Mouse (Mus musculus): ENCODE measurements around the gene 9530053A07Rik. TPM values are rescaled to one million over a fixed set of nuclear protein-coding genes. Genes with fewer than 3 reads are reported as not detected.

9530053A07Rik gene
- polyA plus RNA-seq, 2 experiments, result not detected

DNA sequence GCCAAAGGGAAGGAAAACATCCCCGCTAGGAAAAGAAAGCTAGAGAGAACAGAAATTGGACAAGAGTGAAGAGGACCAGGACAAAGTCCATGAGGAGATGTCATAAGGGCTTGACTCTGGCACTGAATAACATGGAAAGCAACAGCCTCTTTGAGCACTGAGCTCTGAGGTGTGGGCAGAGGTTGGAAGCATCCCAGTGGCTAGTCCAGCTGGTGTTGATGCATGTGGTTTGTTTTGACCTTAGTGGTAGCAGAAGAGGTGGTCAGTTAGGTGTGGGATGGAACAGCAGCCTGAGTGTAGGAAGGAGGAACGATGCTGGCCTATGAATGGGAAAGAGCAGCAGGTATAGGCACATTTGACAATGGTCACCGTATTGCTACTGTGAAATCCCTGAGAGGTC lies 62.2 kb downstream of the 9530053A07Rik start:
- Histone ChIP-seq H3K27ac (no peak overlapping the region), H3K9me3 (ENCODE audit: control insufficient read depth, low read length) (no peaks in the 10 kb centered on the region), H3K4me1 (replicated peaks; ENCODE audit: control insufficient read depth in 2 of 2, insufficient read depth in 2 of 2, low read length in 1 of 2) (no peaks in the 10 kb centered on the region), H3K4me2 (ENCODE audit: low read depth) (no peak overlapping the region), H3K36me3 (replicated peaks; ENCODE audit: control insufficient read depth, insufficient read depth, low read depth) (peaks cover 7% of the 10 kb centered on the region), H3K27me3 (ENCODE audit: control insufficient read depth, insufficient read depth, low read length) (no peaks in the 10 kb centered on the region), H3K9ac (replicated peaks) (no peak overlapping the region), H3K4me3 (ENCODE audit: insufficient read depth in 1 of 2, low read depth in 2 of 2, low read length in 2 of 2) (no peak overlapping the region)
- no peak for TF ChIP-seq EP300 (IDR thresholded peaks at IDR 0.05; ENCODE audit: low read depth)
- no peak for TF ChIP-seq CTCF (IDR thresholded peaks at IDR 0.05; ENCODE audit: low read depth)
- WGBS (ENCODE audit: insufficient replicate concordance), result 76% methylated on average over 3 of the region's 3 CpGs
- DNase-seq (ENCODE audit: low read depth in 3 of 3, low spot score in 3 of 3), result no peak
- ATAC-seq (ENCODE audit: insufficient read depth), result no peak

DNA sequence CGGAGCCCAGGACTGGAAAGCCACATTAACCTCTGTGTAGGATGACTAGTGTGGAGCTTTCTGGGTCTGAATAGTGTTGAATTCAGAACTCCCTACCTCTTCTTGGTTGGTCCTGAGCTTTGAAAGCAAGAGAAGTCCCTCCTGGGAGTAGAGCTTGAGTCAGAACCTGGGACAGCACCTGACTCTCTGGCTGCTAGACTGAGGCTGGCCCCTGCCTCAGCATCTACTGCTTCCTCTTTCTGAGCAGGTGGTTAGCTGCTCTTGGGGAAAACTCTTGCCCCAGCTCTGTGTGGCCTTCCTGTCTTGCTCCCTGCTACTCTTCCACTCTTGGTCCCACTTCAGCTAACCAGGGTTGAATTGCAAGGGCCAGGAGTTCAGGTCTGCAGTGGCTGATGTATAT lies 62.6 kb downstream of the 9530053A07Rik start:
- DNase-seq (ENCODE audit: low read depth in 3 of 3, low spot score in 3 of 3) (no peak), ATAC-seq (ENCODE audit: insufficient read depth) (no peak)
- Histone ChIP-seq H3K9me3 (ENCODE audit: control insufficient read depth, low read length) (no peaks in the 10 kb centered on the region), H3K4me3 (ENCODE audit: insufficient read depth in 1 of 2, low read depth in 2 of 2, low read length in 2 of 2) (no peak overlapping the region), H3K27me3 (ENCODE audit: control insufficient read depth, insufficient read depth, low read length) (no peaks in the 10 kb centered on the region), H3K9ac (replicated peaks) (no peak overlapping the region), H3K36me3 (replicated peaks; ENCODE audit: control insufficient read depth, insufficient read depth, low read depth) (peaks cover 3% of the 10 kb centered on the region; the same call in 1 of the 2 replicates), H3K4me2 (ENCODE audit: low read depth) (no peak overlapping the region), H3K27ac (no peak overlapping the region), H3K4me1 (replicated peaks; ENCODE audit: control insufficient read depth in 2 of 2, insufficient read depth in 2 of 2, low read length in 1 of 2) (no peaks in the 10 kb centered on the region)
- TF ChIP-seq EP300 (IDR thresholded peaks at IDR 0.05; ENCODE audit: low read depth), result no peak
- TF ChIP-seq CTCF (IDR thresholded peaks at IDR 0.05; ENCODE audit: low read depth), result no peak
- 91% methylated on average over 1 of the region's 1 CpGs for WGBS (ENCODE audit: insufficient replicate concordance)

- TF ChIP-seq CTCF (IDR thresholded peaks at IDR 0.05; ENCODE audit: low read depth) (no peak), EP300 (IDR thresholded peaks at IDR 0.05; ENCODE audit: low read depth) (no peak)
These were observed 66.3 kb downstream of the 9530053A07Rik start for GRCm38 (mm10) chr7:28195414-28196098.

DNA sequence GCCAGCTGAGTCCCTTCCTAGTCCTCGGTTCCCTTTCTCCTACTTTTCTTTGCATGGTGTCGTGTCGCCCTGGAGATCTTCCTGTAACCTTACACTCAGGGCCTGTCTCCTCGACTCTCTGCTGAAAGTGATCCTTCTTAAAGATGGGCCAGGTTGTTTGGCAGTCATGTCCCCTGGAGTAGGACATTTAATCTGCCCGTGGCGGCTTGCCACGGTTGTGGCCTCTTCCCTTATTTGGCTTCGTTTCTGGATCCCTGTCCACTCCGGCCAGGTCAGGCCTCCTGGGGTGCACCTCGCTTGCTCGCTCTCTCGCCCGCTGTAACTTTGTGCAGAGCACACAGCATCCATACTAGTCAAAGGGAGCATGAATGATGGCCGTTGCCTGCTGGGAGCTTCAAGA lies 67.3 kb downstream of the 9530053A07Rik start:
- ATAC-seq (ENCODE audit: insufficient read depth) (no peak), DNase-seq (ENCODE audit: low read depth in 3 of 3, low spot score in 3 of 3) (no peak)
- Histone ChIP-seq H3K27me3 (ENCODE audit: control insufficient read depth, insufficient read depth, low read length) (no peaks in the 10 kb centered on the region), H3K9me3 (ENCODE audit: control insufficient read depth, low read length) (no peaks in the 10 kb centered on the region), H3K4me1 (replicated peaks; ENCODE audit: control insufficient read depth in 2 of 2, insufficient read depth in 2 of 2, low read length in 1 of 2) (no peaks in the 10 kb centered on the region), H3K4me3 (ENCODE audit: insufficient read depth in 1 of 2, low read depth in 2 of 2, low read length in 2 of 2) (no peak overlapping the region), H3K36me3 (replicated peaks; ENCODE audit: control insufficient read depth, insufficient read depth, low read depth) (no peaks in the 10 kb centered on the region), H3K27ac (no peak overlapping the region), H3K4me2 (ENCODE audit: low read depth) (no peak overlapping the region), H3K9ac (replicated peaks) (no peak overlapping the region)
- TF ChIP-seq EP300 (IDR thresholded peaks at IDR 0.05; ENCODE audit: low read depth), result no peak
- TF ChIP-seq CTCF (IDR thresholded peaks at IDR 0.05; ENCODE audit: low read depth), result no peak
- whole genome bisulfite sequencing (ENCODE audit: insufficient replicate concordance), result 83% methylated on average over 14 of the region's 14 CpGs

More at GRCm38 (mm10) chr7:28195414-28196098, 66.3 kb downstream of the 9530053A07Rik start:
- Histone ChIP-seq H3K4me2 (ENCODE audit: low read depth) (no peak overlapping the region), H3K27ac (no peak overlapping the region), H3K4me1 (replicated peaks; ENCODE audit: control insufficient read depth in 2 of 2, insufficient read depth in 2 of 2, low read length in 1 of 2) (no peaks in the 10 kb centered on the region), H3K9ac (replicated peaks) (no peak overlapping the region), H3K36me3 (replicated peaks; ENCODE audit: control insufficient read depth, insufficient read depth, low read depth) (no peaks in the 10 kb centered on the region), H3K27me3 (ENCODE audit: control insufficient read depth, insufficient read depth, low read length) (no peaks in the 10 kb centered on the region), H3K9me3 (ENCODE audit: control insufficient read depth, low read length) (no peaks in the 10 kb centered on the region), H3K4me3 (ENCODE audit: insufficient read depth in 1 of 2, low read depth in 2 of 2, low read length in 2 of 2) (no peak overlapping the region)
- DNase-seq (ENCODE audit: low read depth in 3 of 3, low spot score in 3 of 3), result no peak
- no peak for ATAC-seq (ENCODE audit: insufficient read depth)
- WGBS (ENCODE audit: insufficient replicate concordance), result 65% methylated on average over 5 of the region's 5 CpGs

DNA sequence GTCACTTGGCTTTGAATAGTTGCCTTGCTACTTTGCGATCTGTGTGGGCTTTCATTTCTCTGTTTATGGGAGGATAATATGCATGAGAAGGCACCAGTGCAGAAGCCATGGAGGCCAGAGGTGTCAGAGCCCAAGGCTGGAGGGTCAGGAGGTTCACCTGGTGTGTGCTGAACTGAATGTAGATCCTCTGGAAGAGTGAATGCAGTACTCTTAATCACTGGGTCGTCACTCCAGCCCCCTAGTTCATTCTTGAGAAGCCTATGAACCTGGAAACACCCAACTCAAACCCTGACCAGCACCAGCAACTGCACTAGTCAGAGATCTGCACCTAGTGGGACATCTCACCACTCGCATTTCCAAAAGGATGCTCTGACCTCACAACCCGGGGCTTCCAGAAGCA lies 69.8 kb downstream of the 9530053A07Rik start:
- WGBS (ENCODE audit: insufficient replicate concordance), result 49% methylated on average over 4 of the region's 4 CpGs
- H3K9me3 ChIP-seq (ENCODE audit: control insufficient read depth, low read length), result no peaks in the 10 kb centered on the region
- no peak overlapping the region for H3K4me3 ChIP-seq (ENCODE audit: insufficient read depth in 1 of 2, low read depth in 2 of 2, low read length in 2 of 2)
- no peaks in the 10 kb centered on the region for H3K36me3 ChIP-seq (replicated peaks; ENCODE audit: control insufficient read depth, insufficient read depth, low read depth)
- no peaks in the 10 kb centered on the region for H3K4me1 ChIP-seq (replicated peaks; ENCODE audit: control insufficient read depth in 2 of 2, insufficient read depth in 2 of 2, low read length in 1 of 2)
- H3K27me3 ChIP-seq (ENCODE audit: control insufficient read depth, insufficient read depth, low read length), result no peaks in the 10 kb centered on the region
- no peak overlapping the region for H3K4me2 ChIP-seq (ENCODE audit: low read depth)
- TF ChIP-seq EP300 (IDR thresholded peaks at IDR 0.05; ENCODE audit: low read depth) (no peak), CTCF (IDR thresholded peaks at IDR 0.05; ENCODE audit: low read depth) (no peak)
- DNase-seq (ENCODE audit: low read depth in 3 of 3, low spot score in 3 of 3), result no peak
- H3K27ac ChIP-seq, result no peak overlapping the region
- no peak for ATAC-seq (ENCODE audit: insufficient read depth)
- H3K9ac ChIP-seq (replicated peaks), result no peak overlapping the region
